Mouse (Mus musculus) liver, postnatal 0 days (tissue): ENCODE measurements around the gene Lrguk. TPM values are rescaled to one million over a fixed set of nuclear protein-coding genes. Genes with fewer than 3 reads are reported as not detected.

Experiments
- ATAC-seq: fragments of 200-750 bp; cut with Nextera tagmentation; 2 replicates; pipeline ENCODE4 v1.8.0; 2017; ENCODE audit warnings: mild to moderate bottlenecking, moderate library complexity
- DNase-seq: peaks from one replicate; pipeline ENCODE4 v3.0.0-alpha.2; 2016
- H3K27ac ChIP-seq: fragments of 300-500 bp; sonication (generic); 2 replicates; pipeline ENCODE4 v1.5.1; 2014; ENCODE audit warnings: antibody characterized with exemption, moderate library complexity, mild to moderate bottlenecking, low read depth
- H3K27me3 ChIP-seq: fragments of 300-500 bp; sonication (generic); 2 replicates; pipeline ENCODE4 v1.6.1; 2014; ENCODE audit warnings: low read length, control low read depth, mixed read lengths; ENCODE audit not compliant: insufficient read depth
- H3K36me3 ChIP-seq: fragments of 300-500 bp; sonication (generic); replicated peaks from 2 replicates; pipeline ENCODE4 v1.6.1; 2014; ENCODE audit warnings: mild to moderate bottlenecking, control low read depth, low read length, moderate library complexity, mixed read lengths; ENCODE audit not compliant: insufficient read depth
- H3K4me1 ChIP-seq: fragments of 300-500 bp; sonication (generic); 2 replicates; pipeline ENCODE4 v1.6.1; 2014; ENCODE audit warnings: antibody characterized with exemption, mild to moderate bottlenecking, control low read depth; ENCODE audit not compliant: insufficient read depth
- H3K4me2 ChIP-seq: fragments of 300-500 bp; sonication (generic); 2 replicates; pipeline ENCODE4 v1.6.1; 2014; ENCODE audit warnings: low read depth, mild to moderate bottlenecking, low read length, moderate library complexity, mixed read lengths
- H3K4me3 ChIP-seq: fragments of 300-500 bp; sonication (generic); 2 replicates; pipeline ENCODE4 v1.5.1; 2014; ENCODE audit warnings: low read depth, low read length
- H3K9ac ChIP-seq: fragments of 300-500 bp; sonication (generic); replicated peaks from 2 replicates; pipeline ENCODE4 v1.6.1; 2014; ENCODE audit warnings: mild to moderate bottlenecking, moderate library complexity
- H3K9me3 ChIP-seq: fragments of 300-500 bp; sonication (generic); 2 replicates; pipeline ENCODE4 v1.6.1; 2016; ENCODE audit warnings: mild to moderate bottlenecking, control low read depth, low read length, mixed read lengths
- CTCF ChIP-seq: sonication (generic); IDR thresholded peaks from 2 replicates; pipeline ENCODE4 v1.5.1; 2016; ENCODE audit warnings: antibody characterized with exemption, low read depth
- EP300 ChIP-seq: IDR thresholded peaks from 2 replicates; pipeline ENCODE4 v1.6.1; 2016; ENCODE audit warnings: antibody characterized with exemption, low read depth, mild to moderate bottlenecking
- WGBS: fragments of 180-500 bp; shearing (Covaris S2); extraction: QIAGEN DNeasy Blood & Tissue Kit; methylation state at CpG from one replicate; pipeline ENCODE4 v1.1.7; 2014; ENCODE audit not compliant: insufficient replicate concordance; 5-methylcytosine and 5-hydroxymethylcytosine counted together
- polyA plus RNA-seq: library from polyadenylated mRNA; unstranded; fragments of >200 nt; fragmentation: Nextera tagmentation; extraction: Ambion mirVana; gene quantifications from 2 replicates; pipeline ENCODE4 v1.2.1, GENCODE M21; 2015

The Lrguk gene
- polyA plus RNA-seq, 1 experiment from 2014 or later: 0.04 TPM

- Histone ChIP-seq H3K4me1 (peaks cover 27% of the 10 kb centered on the region), H3K4me3 (peak overlapping the region; percentile 77), H3K27me3 (no peaks in the 10 kb centered on the region), H3K9me3 (no peaks in the 10 kb centered on the region; the same call in 1 of the 2 replicates), H3K9ac (peak overlapping the region; percentile 80), H3K4me2 (peak overlapping the region; percentile 80), H3K36me3 (0 out of 2 replicates have a peak, but pooled peaks cover 3% of the 10 kb centered on the region), H3K27ac (peak overlapping the region; percentile 89)
- WGBS: under 1% methylated on average over 29 of the region's 29 CpGs
- peak; percentile 68 for ATAC-seq
- TF ChIP-seq CTCF: no peak
- no peak for TF ChIP-seq EP300
- peak; percentile 33 for DNase-seq
These were observed 147.0 kb downstream of the Lrguk start for GRCm38 (mm10) chr6:34176111-34176863.

DNA sequence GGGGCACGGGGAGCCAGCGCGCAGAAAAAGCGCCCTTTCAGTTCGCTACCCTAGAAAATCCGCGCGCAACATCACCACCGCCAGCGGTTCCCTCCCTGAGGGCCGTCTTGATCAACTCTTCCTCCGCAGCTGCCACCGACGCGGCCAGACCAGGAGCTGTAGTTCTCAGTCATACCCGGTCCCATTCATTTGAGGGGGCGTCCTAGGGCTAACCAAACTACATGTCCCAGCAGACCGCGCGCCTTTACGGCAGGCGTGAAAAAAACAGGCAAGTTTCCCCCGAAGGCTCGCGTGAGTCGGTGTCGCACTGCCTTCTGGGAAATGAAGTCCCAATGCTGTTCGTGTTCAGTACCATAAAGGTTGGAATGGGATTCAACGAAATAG is 147.6 kb downstream of the Lrguk start, which contains the start of gene Slc35b4:
Slc35b4 (minus strand) TSS at position 248 of the 384 bp plus-strand sequence.
- under 1% methylated on average over 29 of the region's 29 CpGs for WGBS
- peak; percentile 96 for ATAC-seq
- no peaks in the 10 kb centered on the region for H3K27me3 ChIP-seq

DNA sequence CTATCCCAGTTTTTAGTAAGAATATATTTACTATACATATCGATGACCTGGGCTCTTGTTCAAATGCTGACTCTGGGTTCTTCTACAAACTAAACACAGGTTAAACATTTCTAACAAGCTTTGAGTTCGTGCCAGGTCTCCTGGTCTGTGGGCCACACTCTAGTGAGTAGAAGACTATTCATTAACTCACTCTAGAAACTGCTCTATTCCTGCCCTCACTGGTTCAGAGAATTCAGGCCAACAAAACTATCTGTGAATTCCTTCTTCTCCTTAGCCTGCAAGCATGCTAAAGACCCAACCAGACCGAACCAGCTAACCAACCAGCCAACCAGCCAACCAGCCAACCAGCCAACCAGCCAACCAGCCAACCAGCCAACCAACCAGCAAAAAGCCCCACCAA is 149.8 kb downstream of the Lrguk start:
- H3K9ac ChIP-seq: no peak overlapping the region
- DNase-seq (peak; percentile 26), ATAC-seq (no peak)
- peaks cover 27% of the 10 kb centered on the region for H3K4me1 ChIP-seq
- H3K4me2 ChIP-seq: no peak overlapping the region
- TF ChIP-seq EP300: no peak
- H3K27ac ChIP-seq: no peak overlapping the region
- H3K27me3 ChIP-seq: no peaks in the 10 kb centered on the region
- H3K36me3 ChIP-seq: no peaks in the 10 kb centered on the region
- no peaks in the 10 kb centered on the region; the same call in 1 of the 2 replicates for H3K9me3 ChIP-seq
- WGBS: 63% methylated on average over 3 of the region's 3 CpGs
- no peak overlapping the region for H3K4me3 ChIP-seq

More for the DNA sequence above, 147.6 kb downstream of the Lrguk start, which contains the start of gene Slc35b4:
- Histone ChIP-seq H3K9ac (peak within 1 kb of the TSS; percentile 80), H3K4me2 (peak within 1 kb of the TSS; percentile 80), H3K4me1 (peaks cover 30% of the 10 kb centered on the region), H3K27ac (peak within 1 kb of the TSS; percentile 89), H3K36me3 (0 out of 2 replicates have a peak, but pooled peaks cover 3% of the 10 kb centered on the region), H3K9me3 (no peaks in the 10 kb centered on the region; the same call in 1 of the 2 replicates), H3K4me3 (peak within 1 kb of the TSS; percentile 77)
- peak; percentile 93 for DNase-seq
- 0 out of 2 replicates have a peak, but pooled peaks have one; percentile 13 for TF ChIP-seq CTCF
- no peak for TF ChIP-seq EP300

DNA sequence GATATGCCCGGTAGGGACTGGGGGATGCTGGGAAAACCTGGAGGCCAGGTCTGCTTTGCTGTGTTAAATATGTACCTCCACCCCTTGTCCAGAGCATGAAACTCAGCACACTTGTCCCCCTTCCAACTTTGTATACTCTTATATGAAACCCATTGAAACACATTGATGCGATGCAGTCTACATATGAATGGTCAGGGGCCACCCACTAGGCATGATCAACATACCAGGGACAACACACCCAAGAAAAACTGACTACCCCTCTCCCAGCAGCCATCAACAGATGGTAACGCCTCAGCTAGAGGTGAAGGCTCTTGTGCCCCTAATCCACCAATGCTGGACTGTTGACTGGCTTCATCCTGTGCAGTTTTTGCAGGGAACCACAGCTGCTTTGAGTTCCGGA is 150.7 kb downstream of the Lrguk start:
- no peak overlapping the region for H3K4me3 ChIP-seq
- H3K4me2 ChIP-seq: no peak overlapping the region
- H3K27me3 ChIP-seq: no peaks in the 10 kb centered on the region
- no peak overlapping the region for H3K27ac ChIP-seq
- DNase-seq (no peak), ATAC-seq (no peak)
- H3K36me3 ChIP-seq: no peaks in the 10 kb centered on the region
- H3K4me1 ChIP-seq: peaks cover 24% of the 10 kb centered on the region
- TF ChIP-seq CTCF (no peak), EP300 (no peak)
- H3K9ac ChIP-seq: no peak overlapping the region
- H3K9me3 ChIP-seq: no peaks in the 10 kb centered on the region; the same call in 1 of the 2 replicates
- WGBS: 76% methylated on average over 4 of the region's 4 CpGs

DNA sequence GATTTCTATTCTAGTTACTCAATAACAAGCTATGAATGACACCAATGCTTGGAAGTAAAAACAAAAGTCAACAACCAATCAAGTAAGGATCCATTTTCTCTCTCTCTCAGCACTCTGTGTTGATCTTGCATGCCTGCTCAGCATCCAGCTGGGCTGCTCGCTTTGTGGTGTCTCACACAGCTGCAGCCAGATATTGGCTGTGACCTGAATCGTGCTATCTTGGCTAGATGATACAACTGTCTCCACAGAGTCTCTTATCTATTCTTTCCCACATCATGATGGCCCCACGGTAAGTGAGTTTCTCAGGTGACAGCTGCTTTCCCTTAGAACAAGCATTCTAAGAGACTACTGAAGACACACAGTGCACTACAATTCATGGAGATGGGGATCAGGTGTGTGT is 152.7 kb downstream of the Lrguk start:
- TF ChIP-seq EP300 (no peak), CTCF (no peak)
- ATAC-seq (no peak), DNase-seq (no peak)
- 45% methylated on average over 3 of the region's 3 CpGs for whole genome bisulfite sequencing
- peaks cover 18% of the 10 kb centered on the region for H3K4me1 ChIP-seq
- H3K9ac ChIP-seq: no peak overlapping the region
- H3K4me3 ChIP-seq: no peak overlapping the region
- H3K27me3 ChIP-seq: no peaks in the 10 kb centered on the region
- no peak overlapping the region for H3K4me2 ChIP-seq
- H3K36me3 ChIP-seq: no peaks in the 10 kb centered on the region
- H3K9me3 ChIP-seq: no peaks in the 10 kb centered on the region; the same call in 1 of the 2 replicates
- no peak overlapping the region for H3K27ac ChIP-seq

- no peak overlapping the region for H3K4me3 ChIP-seq
- WGBS: 63% methylated on average over 3 of the region's 3 CpGs
- no peak overlapping the region for H3K27ac ChIP-seq
- ATAC-seq: no peak
- no peak overlapping the region for H3K9ac ChIP-seq
- H3K36me3 ChIP-seq: no peaks in the 10 kb centered on the region
- no peaks in the 10 kb centered on the region; the same call in 1 of the 2 replicates for H3K9me3 ChIP-seq
- no peak for DNase-seq
- no peaks in the 10 kb centered on the region for H3K27me3 ChIP-seq
- no peak for TF ChIP-seq EP300
- H3K4me2 ChIP-seq: no peak overlapping the region
- H3K4me1 ChIP-seq: peaks cover 6% of the 10 kb centered on the region; the same call in 1 of the 2 replicates
These were observed 154.1 kb downstream of the Lrguk start for GRCm38 (mm10) chr6:34183326-34183725.

Other genes with a start within 250 kb of the Lrguk start
- gene Slc35b4, start 147.7 kb downstream of the Lrguk start, polyA plus RNA-seq: 13.4 and 15.6 TPM in 2 replicates